Mouse (Mus musculus) left cerebral cortex, adult 6 months (tissue): ENCODE measurements around the gene Olfr1392. TPM values are rescaled to one million over a fixed set of nuclear protein-coding genes. Genes with fewer than 3 reads are reported as not detected.

Experiments used
- long read RNA-seq, 2 experiments: library from polyadenylated mRNA; unstranded; transcript quantifications; one replicate each; pipeline ENCODE4 v2.0.0; 2019 to 2020
- polyA plus RNA-seq: library from polyadenylated mRNA; unstranded; fragments of <200 nt; fragmentation: Nextera tagmentation; gene quantifications from 2 replicates; pipeline ENCODE4 v1.2.3, GENCODE M21; 2021

Olfr1392 gene
- polyA plus RNA-seq = not detected in 2 replicates
- long read RNA-seq, experiment 1 = 0 reads
- long read RNA-seq, experiment 2 = 0 reads

DNA sequence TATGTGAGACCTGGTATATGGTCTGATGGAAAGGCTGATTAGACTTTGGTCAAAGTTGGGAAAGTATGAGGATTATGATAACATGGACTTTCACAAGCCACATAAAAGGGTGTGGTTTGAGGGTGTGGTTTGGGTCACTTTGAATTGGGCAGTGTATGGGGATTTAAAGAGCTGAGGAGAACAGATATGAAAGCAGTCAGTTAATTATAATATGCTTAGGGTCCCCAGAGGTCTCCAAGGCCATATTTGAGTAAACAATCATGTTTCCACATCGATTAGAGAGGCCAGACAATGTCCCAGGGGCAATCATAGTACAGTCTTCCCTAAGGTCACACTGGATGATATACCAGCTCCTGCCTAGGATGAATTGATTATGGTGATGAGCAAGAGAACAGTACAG is at the start of gene Olfr1392:
Gene Olfr1392, plus strand, starts transcription at position 301 of the 400 bp plus-strand sequence.

DNA sequence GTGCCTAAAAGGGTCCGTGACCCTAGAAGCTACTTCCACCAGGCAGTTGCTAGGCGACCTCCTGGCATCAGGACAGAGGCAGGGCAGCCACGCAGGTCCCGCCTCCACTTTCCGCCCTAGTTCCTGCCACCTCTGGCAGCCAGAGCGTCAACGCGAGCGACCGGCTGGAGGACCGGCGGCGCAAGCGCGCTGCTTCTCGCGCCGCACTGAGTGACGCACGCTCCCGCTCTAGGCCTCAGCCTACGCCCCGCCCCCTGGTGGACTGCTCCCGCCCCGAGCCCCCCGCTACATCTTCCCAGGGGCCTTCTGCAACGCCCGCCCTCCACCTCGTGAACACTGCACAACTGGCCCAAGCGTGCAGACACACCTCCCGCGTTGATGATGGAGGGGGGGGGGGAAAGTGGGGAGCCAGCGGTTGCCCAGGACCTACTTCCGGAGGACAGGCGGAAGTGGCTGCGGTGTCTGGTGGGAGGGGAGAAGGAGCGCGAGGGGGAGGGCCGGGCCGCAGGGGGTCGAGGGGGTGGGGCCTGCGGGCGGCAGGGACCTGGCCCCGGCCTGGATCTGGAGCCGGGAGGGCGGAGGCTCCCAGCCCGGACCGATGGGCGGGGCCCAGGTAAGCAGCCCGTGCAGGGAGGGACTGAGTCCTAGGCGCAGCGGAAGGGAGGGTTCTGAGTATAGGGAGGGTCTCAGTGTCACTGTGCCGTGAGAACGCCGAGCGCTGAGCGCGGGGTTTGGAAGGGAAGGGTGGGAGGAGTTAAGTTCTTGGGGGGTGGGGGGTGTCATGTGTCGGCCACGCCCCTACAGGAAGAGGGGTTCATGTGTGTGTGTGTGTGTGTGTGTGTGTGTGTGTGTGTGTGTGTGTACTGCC is 41.1 kb upstream of the Olfr1392 start, which contains the start of gene Mgat1:
Gene Mgat1, plus strand, starts transcription at position 465 of the 868 bp plus-strand sequence.

DNA sequence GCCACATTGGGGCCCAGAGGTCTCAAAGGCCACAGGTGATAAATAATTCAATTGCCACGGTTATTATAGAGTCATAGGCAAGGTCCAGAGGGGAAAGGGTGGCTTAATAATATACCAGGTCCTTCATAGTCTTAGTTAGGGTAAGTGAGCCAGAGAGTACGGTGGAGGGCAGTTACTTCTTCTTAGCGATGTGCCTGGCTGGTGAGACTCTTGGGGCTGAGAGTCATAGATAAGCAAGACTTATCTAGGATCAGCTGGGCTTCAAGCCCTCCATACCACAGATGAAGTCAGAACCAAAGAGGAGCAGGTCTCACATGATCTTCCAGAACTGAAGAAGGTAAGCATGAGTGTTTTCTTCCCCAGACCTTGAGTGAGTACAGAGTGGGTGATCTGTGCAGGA is 6.9 kb upstream of the Olfr1392 start, which contains the start of gene Olfr1393:
Gene Olfr1393, plus strand, starts transcription at position 83 of the 400 bp plus-strand sequence.

DNA sequence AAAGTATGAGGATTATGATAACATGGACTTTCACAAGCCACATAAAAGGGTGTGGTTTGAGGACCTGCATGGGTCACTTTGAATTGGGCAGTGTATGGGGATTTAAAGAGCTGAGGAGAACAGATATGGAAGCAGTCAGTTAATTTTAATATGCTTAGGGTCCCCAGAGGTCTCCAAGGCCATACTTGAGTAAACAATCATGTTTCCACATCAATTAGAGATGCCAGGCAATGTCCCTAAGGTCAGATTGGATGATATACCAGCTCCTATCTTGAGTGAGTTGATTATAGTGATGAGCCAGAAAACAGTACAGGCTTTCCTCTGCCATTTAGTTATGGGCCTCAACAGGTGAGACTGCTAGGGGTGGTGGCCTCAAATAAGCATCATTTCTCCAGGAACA is 19.4 kb downstream of the Olfr1392 start, which contains the start of gene Olfr10:
Gene Olfr10, plus strand, starts transcription at position 301 of the 400 bp plus-strand sequence.

DNA sequence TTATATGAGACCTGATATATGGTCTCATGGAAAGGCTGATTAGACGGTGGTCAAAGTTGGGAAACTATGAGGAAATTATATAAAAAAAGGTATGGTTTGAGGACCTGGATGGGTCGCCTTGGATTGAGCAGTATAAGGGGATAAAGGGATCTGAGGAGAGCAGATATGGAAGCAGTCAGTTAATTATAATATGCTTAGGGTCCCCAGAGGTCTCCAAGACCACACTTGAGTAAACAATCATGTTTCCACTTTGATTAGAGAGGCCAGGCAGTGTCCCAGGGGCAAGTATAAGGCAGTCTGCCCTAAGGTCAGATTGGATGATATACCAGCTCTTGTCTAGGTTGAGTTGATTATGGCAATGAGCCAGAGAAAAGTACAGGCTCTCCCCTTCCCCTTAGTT is 37.4 kb downstream of the Olfr1392 start, which contains the start of gene Olfr1391:
Gene Olfr1391, plus strand, starts transcription at position 301 of the 400 bp plus-strand sequence.

DNA sequence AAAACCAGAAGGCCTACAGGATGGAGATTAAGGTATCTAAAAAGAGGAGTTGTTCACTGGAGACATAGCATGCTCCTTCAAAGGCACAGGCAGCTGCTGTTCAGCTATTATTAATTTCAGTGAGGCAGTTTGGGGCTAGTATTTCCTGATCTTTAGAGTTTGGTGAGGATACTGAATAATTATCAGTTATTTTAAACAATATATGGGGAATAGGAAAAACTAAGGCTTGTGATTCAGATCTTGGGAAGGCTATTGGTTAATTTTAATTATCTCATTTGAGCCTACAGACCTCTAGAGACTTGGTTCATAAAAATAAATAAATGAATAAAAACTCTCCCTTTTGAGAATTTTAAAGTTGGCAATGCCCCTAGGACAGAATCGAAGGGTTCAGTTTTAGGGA is 49.8 kb downstream of the Olfr1392 start, which contains the start of gene Olfr1390:
Gene Olfr1390, plus strand, starts transcription at position 301 of the 400 bp plus-strand sequence.

Other genes starting within 250 kb of the Olfr1392 start
- gene 9930111J21Rik2, start 234.0 kb upstream of the Olfr1392 start, polyA plus RNA-seq = 0.54 and 0.55 TPM in 2 replicates
- 1.1 and 1.7 TPM in 2 replicates for gene Tgtp2, start 221.1 kb upstream of the Olfr1392 start, polyA plus RNA-seq
- gene Ifi47, start 208.7 kb upstream of the Olfr1392 start, polyA plus RNA-seq = 2.0 and 2.3 TPM in 2 replicates
- gene Olfr1396, start 170.4 kb upstream of the Olfr1392 start, polyA plus RNA-seq = not detected in 2 replicates
- not detected in 2 replicates for gene Olfr1395, start 143.0 kb upstream of the Olfr1392 start, polyA plus RNA-seq
- gene Olfr1394, start 130.9 kb upstream of the Olfr1392 start, polyA plus RNA-seq = not detected in 2 replicates
- gene Btnl9, start 98.1 kb upstream of the Olfr1392 start, polyA plus RNA-seq = 0.06 TPM in 1 of 2 replicates, not detected in the other
- gene Zfp62, start 82.0 kb upstream of the Olfr1392 start, polyA plus RNA-seq = 19.2 and 23.7 TPM in 2 replicates
- 12.8 and 18.8 TPM in 2 replicates for gene Mgat1, start 41.1 kb upstream of the Olfr1392 start, polyA plus RNA-seq
- 0.11 and 0.13 TPM in 2 replicates for gene Olfr1393, start 7.0 kb upstream of the Olfr1392 start, polyA plus RNA-seq
- not detected in 2 replicates for gene Olfr10, start 19.5 kb downstream of the Olfr1392 start, polyA plus RNA-seq
- not detected in 2 replicates for gene Olfr1391, start 37.5 kb downstream of the Olfr1392 start, polyA plus RNA-seq
- not detected in 2 replicates for gene Olfr1390, start 49.9 kb downstream of the Olfr1392 start, polyA plus RNA-seq
- not detected in 2 replicates for gene Olfr1389, start 137.8 kb downstream of the Olfr1392 start, polyA plus RNA-seq
- not detected in 2 replicates for gene Olfr1388, start 151.3 kb downstream of the Olfr1392 start, polyA plus RNA-seq
- not detected in 2 replicates for gene Olfr1387, start 170.1 kb downstream of the Olfr1392 start, polyA plus RNA-seq
- not detected in 2 replicates for gene Olfr1386, start 179.8 kb downstream of the Olfr1392 start, polyA plus RNA-seq
- gene Olfr1385, start 203.8 kb downstream of the Olfr1392 start, polyA plus RNA-seq = not detected in 2 replicates
- gene Olfr1384, start 221.4 kb downstream of the Olfr1392 start, polyA plus RNA-seq = not detected in 2 replicates
- gene Olfr1383, start 234.4 kb downstream of the Olfr1392 start, polyA plus RNA-seq = not detected in 2 replicates
- not detected in 2 replicates for gene Olfr1382, start 243.0 kb downstream of the Olfr1392 start, polyA plus RNA-seq